Mouse (Mus musculus): Measurements from ENCODE around the gene Klra2.
"Not testable (repeated sequence)": the region's sequence is repeated elsewhere in the genome, so short reads cannot be mapped to it uniquely, and the experiment has no call there.

- TF ChIP-seq CTCF (IDR thresholded peaks at IDR 0.05; ENCODE audit: insufficient read depth, low read length); POLR2A (IDR thresholded peaks at IDR 0.05; ENCODE audit: borderline replicate concordance, extremely low read depth, low read depth, low read length): not testable (repeated sequence)
Observed at GRCm38 (mm10) chr6:131278160-131278559, 31.0 kb upstream of the Klra2 start.

Measured in lung, adult 2 months (tissue).